Mouse (Mus musculus) midbrain, embryonic 13.5 days (tissue): ENCODE measurements around the gene Klk1b21. TPM values are rescaled to one million over a fixed set of nuclear protein-coding genes. Genes with fewer than 3 reads are reported as not detected.
"Not testable (repeated sequence)": the region's sequence is repeated elsewhere in the genome, so short reads cannot be mapped to it uniquely, and the experiment has no call there.

Experiments
- ATAC-seq: fragments of 200-750 bp; cut with Nextera tagmentation; 2 replicates; pipeline ENCODE4 v1.8.0; 2017; ENCODE audit warnings: mild to moderate bottlenecking, moderate TSS enrichment, moderate library complexity
- H3K27ac ChIP-seq: fragments of 300-500 bp; sonication (generic); 2 replicates; pipeline ENCODE4 v1.5.1; 2015; ENCODE audit warnings: inconsistent platforms, mild to moderate bottlenecking, moderate library complexity
- H3K27me3 ChIP-seq: fragments of 300-500 bp; sonication (generic); 2 replicates; pipeline ENCODE4 v1.6.1; 2015; ENCODE audit warnings: mild to moderate bottlenecking, inconsistent platforms
- H3K36me3 ChIP-seq: fragments of 300-500 bp; sonication (generic); 2 replicates; pipeline ENCODE4 v1.6.1; 2015; ENCODE audit warnings: mild to moderate bottlenecking, inconsistent platforms
- H3K4me1 ChIP-seq: fragments of 300-500 bp; sonication (generic); replicated peaks from 2 replicates; pipeline ENCODE4 v1.6.1; 2015; ENCODE audit warnings: inconsistent platforms
- H3K4me2 ChIP-seq: fragments of 300-500 bp; sonication (generic); replicated peaks from 2 replicates; pipeline ENCODE4 v1.6.1; 2015; ENCODE audit warnings: moderate library complexity, mild to moderate bottlenecking, inconsistent platforms
- H3K4me3 ChIP-seq: fragments of 300-500 bp; sonication (generic); replicated peaks from 2 replicates; pipeline ENCODE4 v1.5.1; 2015; ENCODE audit warnings: mild to moderate bottlenecking, inconsistent platforms
- H3K9ac ChIP-seq: fragments of 300-500 bp; sonication (generic); replicated peaks from 2 replicates; pipeline ENCODE4 v1.6.1; 2015; ENCODE audit warnings: mild to moderate bottlenecking, inconsistent platforms
- H3K9me3 ChIP-seq: fragments of 300-500 bp; sonication (generic); 2 replicates; pipeline ENCODE4 v1.6.1; 2016; ENCODE audit warnings: mild to moderate bottlenecking, inconsistent platforms
- WGBS: fragments of 180-500 bp; shearing (Covaris S2); methylation state at CpG from one replicate; pipeline ENCODE4 v1.1.7; 2015; 5-methylcytosine and 5-hydroxymethylcytosine counted together
- polyA plus RNA-seq: library from polyadenylated mRNA; unstranded; fragments of >200 nt; fragmentation: Nextera tagmentation; extraction: Ambion mirVana; gene quantifications from 2 replicates; pipeline ENCODE4 v1.2.1, GENCODE M21; 2015

The Klk1b21 gene
- polyA plus RNA-seq: not detected in 2 replicates

- H3K27me3 ChIP-seq, H3K4me3 ChIP-seq, ATAC-seq, H3K27ac ChIP-seq, H3K36me3 ChIP-seq, H3K9ac ChIP-seq, H3K4me2 ChIP-seq, H3K9me3 ChIP-seq, H3K4me1 ChIP-seq: not testable (repeated sequence)
- WGBS: 78% methylated on average over 3 of the region's 3 CpGs
Observed at GRCm38 (mm10) chr7:44102028-44102427, at the start of gene Klk1b21. Gene Klk1b21 (plus strand): TSS chr7:44102328.

GRCm38 (mm10) chr7:44072117-44072516, 30.0 kb upstream of the Klk1b21 start:
- Histone ChIP-seq H3K9ac (no peak overlapping the region), H3K27ac (no peak overlapping the region), H3K27me3 (no peaks in the 10 kb centered on the region), H3K4me1 (no peaks in the 10 kb centered on the region), H3K9me3 (no peaks in the 10 kb centered on the region), H3K4me3 (no peak overlapping the region), H3K4me2 (no peak overlapping the region), H3K36me3 (no peaks in the 10 kb centered on the region)
- WGBS: 85% methylated on average over 2 of the region's 2 CpGs
- no peak for ATAC-seq

- WGBS: 80% methylated on average over 1 of the region's 1 CpGs
- Histone ChIP-seq H3K4me2 (no peak overlapping the region), H3K27ac (no peak overlapping the region), H3K9me3 (0 out of 2 replicates have a peak, but pooled peaks cover under 1% of the 10 kb centered on the region), H3K36me3 (no peaks in the 10 kb centered on the region), H3K4me3 (no peak overlapping the region), H3K4me1 (no peaks in the 10 kb centered on the region), H3K9ac (no peak overlapping the region), H3K27me3 (no peaks in the 10 kb centered on the region)
- no peak for ATAC-seq
Observed at GRCm38 (mm10) chr7:44077703-44078102, 24.4 kb upstream of the Klk1b21 start.

- Histone ChIP-seq H3K27ac (no peak overlapping the region), H3K4me2 (no peak overlapping the region), H3K4me1 (no peaks in the 10 kb centered on the region), H3K4me3 (no peak overlapping the region), H3K36me3 (no peaks in the 10 kb centered on the region), H3K9ac (no peak overlapping the region), H3K9me3 (no peaks in the 10 kb centered on the region), H3K27me3 (no peaks in the 10 kb centered on the region)
- ATAC-seq: no peak
- WGBS: 85% methylated on average over 1 of the region's 1 CpGs
Observed at GRCm38 (mm10) chr7:44096111-44096510, 6.0 kb upstream of the Klk1b21 start.

GRCm38 (mm10) chr7:44112373-44112772, 10.2 kb downstream of the Klk1b21 start, which contains the start of gene Klk1b22:
Gene Klk1b22 (plus strand): TSS chr7:44112673.
- Histone ChIP-seq H3K36me3 (no peaks in the 10 kb centered on the region), H3K9me3 (no peaks in the 10 kb centered on the region), H3K4me2 (no peak within 1 kb of the TSS), H3K9ac (no peak within 1 kb of the TSS), H3K4me1 (no peaks in the 10 kb centered on the region), H3K27me3 (no peaks in the 10 kb centered on the region), H3K4me3 (no peak within 1 kb of the TSS), H3K27ac (no peak within 1 kb of the TSS)
- WGBS: 78% methylated on average over 4 of the region's 4 CpGs
- ATAC-seq: no peak

- Histone ChIP-seq H3K36me3 (no peaks in the 10 kb centered on the region), H3K4me1 (no peaks in the 10 kb centered on the region), H3K4me3 (no peak overlapping the region), H3K9ac (no peak overlapping the region), H3K27ac (no peak overlapping the region), H3K9me3 (no peaks in the 10 kb centered on the region), H3K27me3 (no peaks in the 10 kb centered on the region), H3K4me2 (no peak overlapping the region)
- WGBS: 91% methylated on average over 6 of the region's 6 CpGs
- no peak for ATAC-seq
Observed at GRCm38 (mm10) chr7:44123445-44123844, 21.3 kb downstream of the Klk1b21 start.

GRCm38 (mm10) chr7:44136467-44136866, 34.3 kb downstream of the Klk1b21 start, which contains the start of gene Klk1b16:
Gene Klk1b16 (plus strand): TSS chr7:44136767.
- Histone ChIP-seq H3K27me3 (no peaks in the 10 kb centered on the region), H3K27ac (no peak within 1 kb of the TSS), H3K4me2 (no peak within 1 kb of the TSS), H3K36me3 (no peaks in the 10 kb centered on the region), H3K4me1 (no peaks in the 10 kb centered on the region), H3K9ac (no peak within 1 kb of the TSS), H3K9me3 (no peaks in the 10 kb centered on the region), H3K4me3 (no peak within 1 kb of the TSS)
- ATAC-seq: no peak
- WGBS: 94% methylated on average over 3 of the region's 3 CpGs

Other genes with a start within 250 kb of the Klk1b21 start
- gene Klk4, start 221.2 kb upstream of the Klk1b21 start, polyA plus RNA-seq: not detected in 2 replicates
- not detected in 2 replicates for gene Klk15, start 168.6 kb upstream of the Klk1b21 start, polyA plus RNA-seq
- gene Klk1b8, start 151.7 kb upstream of the Klk1b21 start, polyA plus RNA-seq: not detected in 2 replicates
- not detected in 2 replicates for gene Klk1b1, start 135.6 kb upstream of the Klk1b21 start, polyA plus RNA-seq
- not detected in 2 replicates for gene Klk1b9, start 126.3 kb upstream of the Klk1b21 start, polyA plus RNA-seq
- gene Klk1b11, start 106.5 kb upstream of the Klk1b21 start, polyA plus RNA-seq: not detected in 2 replicates
- not detected in 2 replicates for gene Klk1b26, start 90.2 kb upstream of the Klk1b21 start, polyA plus RNA-seq
- not detected in 2 replicates for gene Klk1b27, start 50.0 kb upstream of the Klk1b21 start, polyA plus RNA-seq
- not detected in 2 replicates for gene Klk1b22, start 10.3 kb downstream of the Klk1b21 start, polyA plus RNA-seq
- not detected in 2 replicates for gene Klk1b16, start 34.4 kb downstream of the Klk1b21 start, polyA plus RNA-seq
- gene Klk1b24, start 85.9 kb downstream of the Klk1b21 start, polyA plus RNA-seq: not detected in 2 replicates
- not detected in 2 replicates for gene Klk1b3, start 95.9 kb downstream of the Klk1b21 start, polyA plus RNA-seq
- gene Klk1b4, start 105.1 kb downstream of the Klk1b21 start, polyA plus RNA-seq: not detected in 2 replicates
- not detected in 2 replicates for gene Klk1b5, start 113.6 kb downstream of the Klk1b21 start, polyA plus RNA-seq
- not detected in 2 replicates for gene Klk1, start 123.0 kb downstream of the Klk1b21 start, polyA plus RNA-seq
- not detected in 2 replicates for gene Gm36864, start 133.8 kb downstream of the Klk1b21 start, polyA plus RNA-seq
- 1.5 and 1.6 TPM in 2 replicates for gene 1700028J19Rik, start 144.4 kb downstream of the Klk1b21 start, polyA plus RNA-seq
- gene 2410002F23Rik, start 144.4 kb downstream of the Klk1b21 start, polyA plus RNA-seq: 205 and 217 TPM in 2 replicates
- 0.09 TPM in 1 of 2 replicates, not detected in the other for gene Acp4, start 155.1 kb downstream of the Klk1b21 start, polyA plus RNA-seq
- not detected in 2 replicates for gene Gm15517, start 159.1 kb downstream of the Klk1b21 start, polyA plus RNA-seq
- gene Clec11a, start 204.6 kb downstream of the Klk1b21 start, polyA plus RNA-seq: 3.7 and 4.0 TPM in 2 replicates
- 26.0 and 26.4 TPM in 2 replicates for gene Shank1, start 207.9 kb downstream of the Klk1b21 start, polyA plus RNA-seq